Mouse (Mus musculus): ENCODE measurements at regions not wholly inside any gene's neighbourhood (a gene's known extent, or its start where the extent isn't known, plus 50 kb on each side); places are given as distances from the start of the nearest gene placed in this dataset.
A peak's percentile ranks its signal among the peaks of the same experiment; 100 is the strongest.
"Not testable (repeated sequence)": the region's sequence is repeated elsewhere in the genome, so short reads cannot be mapped to it uniquely, and the experiment has no call there.

DNA sequence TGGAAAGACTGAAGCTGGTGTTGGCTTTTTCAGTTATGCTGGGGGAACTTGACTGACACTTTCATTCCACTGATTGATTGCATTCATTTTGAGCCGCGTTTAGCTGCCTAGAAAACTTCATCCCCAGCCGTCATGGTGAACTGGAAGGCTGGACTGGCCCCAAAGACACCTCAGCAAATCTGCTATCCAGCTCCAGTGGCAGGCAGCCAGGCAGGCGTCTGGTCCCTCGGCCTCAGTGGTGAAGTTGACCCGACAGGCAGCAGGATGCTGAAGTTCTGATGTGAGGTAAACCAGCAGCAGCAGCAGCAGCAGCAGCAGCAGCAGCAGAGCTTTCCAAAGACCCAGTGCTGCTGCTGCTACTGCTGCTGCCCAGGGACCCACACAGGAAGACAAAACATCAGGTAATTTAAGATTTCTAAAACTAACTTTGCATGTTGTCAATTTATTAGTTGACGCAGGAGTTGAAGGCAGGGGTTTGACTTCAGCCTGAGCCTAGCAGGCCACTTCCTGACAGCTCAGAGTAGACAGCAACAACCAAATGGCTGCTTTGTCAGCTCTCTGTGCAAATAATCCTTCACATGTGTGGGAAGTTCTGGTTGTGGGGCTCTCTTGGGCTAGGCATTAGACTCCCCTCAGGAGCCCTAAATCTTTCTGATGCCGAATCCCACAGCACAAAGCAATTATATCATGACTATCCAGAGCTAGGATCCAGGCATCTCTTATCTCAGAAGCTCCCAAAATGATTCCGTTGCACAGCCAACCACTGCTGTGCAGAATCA is 200.4 kb upstream of the Nhs start:
- DNase-seq (ENCODE audit: low read depth, low spot score) (no peak), ATAC-seq (no peak)
- TF ChIP-seq CTCF (IDR thresholded peaks at IDR 0.05): no peak
- POLR2A ChIA-PET: no interaction called here
- H3K27me3 ChIP-seq: peaks cover 7% of the 10 kb centered on the region
- CTCF ChIA-PET: no interaction called here
- in situ Hi-C loops (cut with MboI; ENCODE audit: low pct_unique_long_range_greater_than_20kb): no loop called here

DNA sequence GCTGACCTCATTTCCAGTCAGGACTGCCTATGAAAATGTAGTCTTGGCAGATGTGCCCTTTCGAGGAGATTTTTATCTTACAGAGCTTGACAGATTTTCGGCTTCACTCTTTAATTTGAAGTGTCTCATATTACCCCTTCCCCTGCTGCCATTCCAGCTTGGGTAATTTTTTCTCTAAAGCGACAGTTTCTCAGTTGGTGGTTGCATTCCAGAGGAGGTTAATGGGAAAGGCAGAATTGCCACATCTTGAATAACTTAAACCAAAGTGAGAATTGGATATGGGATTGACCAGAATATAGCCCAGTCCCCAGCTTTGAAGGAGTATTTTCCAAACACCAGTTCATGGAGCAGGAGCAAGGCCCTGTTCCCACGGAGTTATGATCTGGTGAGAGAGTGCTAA is 188.8 kb upstream of the Nhs start:
- POLR2A ChIA-PET: no interaction called here

DNA sequence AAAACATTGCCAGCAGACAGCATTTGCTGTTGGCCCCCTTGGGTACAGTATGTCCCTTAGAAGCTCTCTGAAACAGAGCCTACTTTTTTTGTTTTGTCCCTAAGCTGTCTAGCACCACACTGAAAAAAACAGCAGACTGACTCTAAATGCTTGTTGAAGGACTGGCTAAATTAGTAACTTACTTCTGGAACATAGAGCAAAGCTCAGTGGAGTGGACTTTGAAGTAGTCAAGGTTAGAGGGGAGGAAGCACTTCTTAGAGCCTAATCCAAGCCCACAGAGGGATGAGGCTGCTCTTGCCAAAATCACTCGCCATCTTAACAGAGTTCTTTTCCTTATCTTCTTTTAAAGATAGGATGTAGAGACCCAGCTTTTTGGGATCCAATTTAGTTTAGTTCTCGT is 188.4 kb upstream of the Nhs start:
- no peak for TF ChIP-seq CTCF (IDR thresholded peaks at IDR 0.05)
- DNase-seq (ENCODE audit: low read depth, low spot score): no peak

More for the DNA sequence above, 188.8 kb upstream of the Nhs start:
- TF ChIP-seq CTCF (IDR thresholded peaks at IDR 0.05): no peak
- CTCF ChIA-PET: no interaction called here
- peaks cover 2% of the 10 kb centered on the region for H3K27me3 ChIP-seq
- ATAC-seq (peak; percentile 14), DNase-seq (ENCODE audit: low read depth, low spot score) (no peak)
- in situ Hi-C loops (cut with MboI; ENCODE audit: low pct_unique_long_range_greater_than_20kb): no loop called here

DNA sequence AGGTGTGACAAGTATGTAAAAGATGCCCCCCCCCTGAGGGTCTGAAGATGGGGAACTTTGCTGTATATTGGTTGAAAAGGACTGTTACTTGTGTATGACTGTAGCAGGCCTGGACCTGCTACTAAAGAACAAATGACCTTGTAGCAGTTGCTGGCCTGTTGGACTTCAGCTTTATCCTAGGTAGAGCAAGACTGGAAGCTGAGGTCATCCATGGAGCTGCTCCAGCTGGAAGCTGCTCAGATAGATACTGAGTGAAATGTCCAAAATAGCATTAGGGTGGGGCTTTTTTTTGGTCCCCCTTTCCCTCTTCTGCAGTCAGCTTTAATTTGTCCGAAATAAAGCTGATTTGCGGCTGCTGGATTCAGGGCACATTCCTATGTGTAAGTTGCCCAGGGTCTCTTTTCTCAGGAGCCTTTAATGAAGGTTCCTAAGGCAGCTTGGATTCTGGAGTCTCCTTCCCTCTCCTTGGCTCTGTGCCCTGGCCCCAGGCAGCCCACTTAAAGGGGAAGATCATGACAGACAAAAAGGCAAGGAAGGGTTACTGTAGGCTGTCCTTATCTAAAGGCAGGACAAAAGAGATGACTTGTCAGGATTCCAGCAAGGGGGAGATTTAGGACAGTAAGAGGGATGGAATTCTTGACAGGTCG is 186.1 kb upstream of the Nhs start:
- POLR2A ChIA-PET: no interaction called here
- peaks cover 2% of the 10 kb centered on the region for H3K27me3 ChIP-seq
- TF ChIP-seq CTCF (IDR thresholded peaks at IDR 0.05): no peak
- no peak for ATAC-seq
- in situ Hi-C loops (cut with MboI; ENCODE audit: low pct_unique_long_range_greater_than_20kb): no loop called here
- DNase-seq (ENCODE audit: low read depth, low spot score): no peak
- CTCF ChIA-PET: no interaction called here

More for the DNA sequence above, 188.4 kb upstream of the Nhs start:
- ATAC-seq: no peak
- peaks cover 2% of the 10 kb centered on the region for H3K27me3 ChIP-seq
- CTCF ChIA-PET: no interaction called here
- POLR2A ChIA-PET: no interaction called here
- in situ Hi-C loops (cut with MboI; ENCODE audit: low pct_unique_long_range_greater_than_20kb): no loop called here

DNA sequence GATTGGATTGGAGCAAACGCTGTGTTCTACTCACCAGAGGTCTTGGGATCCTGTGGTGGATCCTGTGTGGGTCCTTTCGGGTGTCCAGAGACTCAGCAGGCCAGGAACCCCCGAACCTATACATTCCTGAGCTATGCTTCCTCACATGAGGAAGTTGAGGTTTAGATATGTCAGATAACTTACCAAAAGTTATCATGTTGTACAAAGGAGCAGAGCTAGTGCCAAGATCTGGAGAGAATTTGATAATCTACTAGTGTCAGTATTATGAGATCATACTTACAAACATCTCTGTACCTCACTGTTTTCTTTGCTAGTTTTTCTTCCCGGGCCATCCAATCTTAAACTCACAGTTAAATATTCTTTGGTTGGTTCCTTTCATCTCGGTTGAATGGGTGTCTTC is 172.6 kb upstream of the Nhs start:
- TF ChIP-seq CTCF (IDR thresholded peaks at IDR 0.05): no peak
- no peak for ATAC-seq
- CTCF ChIA-PET: no interaction called here
- POLR2A ChIA-PET: no interaction called here
- no peak for DNase-seq (ENCODE audit: low read depth, low spot score)
- in situ Hi-C loops (cut with MboI; ENCODE audit: low pct_unique_long_range_greater_than_20kb): no loop called here
- peaks cover 7% of the 10 kb centered on the region for H3K27me3 ChIP-seq

DNA sequence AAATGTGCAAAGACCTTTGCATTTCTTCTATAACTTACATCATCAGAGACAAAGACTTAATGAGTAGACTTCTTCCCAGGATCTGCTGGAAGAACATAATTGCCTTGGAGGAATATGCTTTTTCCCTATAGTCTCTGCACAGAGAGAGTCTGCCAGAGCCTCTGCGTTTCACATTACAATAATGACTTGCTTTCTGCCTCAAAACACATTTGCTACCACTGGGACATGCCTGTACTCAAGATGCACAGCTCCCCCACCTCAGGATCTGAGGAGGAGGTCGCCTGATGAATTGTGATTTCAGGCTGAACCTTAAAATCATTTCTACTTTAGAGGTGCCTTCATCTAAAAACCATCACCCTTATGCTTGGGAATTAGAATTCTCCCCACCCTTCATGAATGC is 148.1 kb upstream of the Nhs start:
- no peak for TF ChIP-seq CTCF (IDR thresholded peaks at IDR 0.05)
- H3K27me3 ChIP-seq: no peaks in the 10 kb centered on the region
- ChIA-PET POLR2A (no interaction called here), CTCF (no interaction called here)
- in situ Hi-C loops (cut with MboI; ENCODE audit: low pct_unique_long_range_greater_than_20kb): no loop called here
- DNase-seq (ENCODE audit: low read depth, low spot score) (no peak), ATAC-seq (no peak)

DNA sequence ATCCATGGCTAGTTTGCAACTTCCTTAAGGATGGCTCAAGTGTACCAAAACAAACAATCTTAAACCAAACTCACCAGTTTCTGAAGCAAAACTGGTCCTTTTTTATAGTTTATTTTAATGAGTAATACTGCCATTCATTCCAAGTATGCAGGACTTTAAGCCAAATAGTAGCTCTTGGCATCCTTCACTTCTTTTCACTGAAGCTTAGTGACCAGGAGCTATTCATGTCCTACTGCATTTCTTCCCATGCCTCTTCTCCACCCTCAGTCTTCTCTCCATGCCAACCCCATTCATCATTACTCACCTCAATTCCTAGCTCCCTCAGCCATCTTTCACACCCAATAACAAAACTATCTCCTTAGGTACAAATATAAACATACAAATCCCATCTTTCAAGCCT is 144.6 kb upstream of the Nhs start:
- ATAC-seq: peak; percentile 62
- DNase-seq (ENCODE audit: low read depth, low spot score): no peak
- TF ChIP-seq CTCF (IDR thresholded peaks at IDR 0.05): no peak
- in situ Hi-C loops (cut with MboI; ENCODE audit: low pct_unique_long_range_greater_than_20kb): no loop called here
- H3K27me3 ChIP-seq: no peaks in the 10 kb centered on the region
- POLR2A ChIA-PET: no interaction called here
- CTCF ChIA-PET: interaction anchor here (1.4 kb wide), 1 partner anchor 10 kb away, joined by 5 read pairs; no protein-coding TSS in a partner anchor

DNA sequence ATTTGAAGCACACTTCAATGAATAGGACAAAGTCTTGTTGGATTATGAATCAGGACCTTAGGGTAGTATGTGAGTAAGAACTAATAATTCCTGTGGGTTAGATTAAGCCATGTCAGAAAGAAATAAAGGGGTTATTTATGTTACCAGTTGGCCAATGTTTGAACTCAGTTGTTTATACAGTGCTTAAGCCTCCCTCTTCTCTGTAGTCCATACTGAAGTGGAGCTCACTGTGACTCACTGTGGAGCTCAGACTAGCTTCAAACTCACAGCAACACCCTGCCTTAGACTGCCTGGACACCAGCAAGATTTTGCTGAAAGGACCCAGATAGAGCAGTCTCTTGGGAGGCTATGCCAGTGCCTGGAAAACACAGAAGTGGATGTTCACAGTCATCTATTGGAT is 143.3 kb upstream of the Nhs start:
- in situ Hi-C loops (cut with MboI; ENCODE audit: low pct_unique_long_range_greater_than_20kb): no loop called here
- peak; percentile 51 for ATAC-seq
- H3K27me3 ChIP-seq: peaks cover 6% of the 10 kb centered on the region
- CTCF ChIA-PET: no interaction called here
- POLR2A ChIA-PET: no interaction called here
- DNase-seq (ENCODE audit: low read depth, low spot score): no peak
- no peak for TF ChIP-seq CTCF (IDR thresholded peaks at IDR 0.05)

DNA sequence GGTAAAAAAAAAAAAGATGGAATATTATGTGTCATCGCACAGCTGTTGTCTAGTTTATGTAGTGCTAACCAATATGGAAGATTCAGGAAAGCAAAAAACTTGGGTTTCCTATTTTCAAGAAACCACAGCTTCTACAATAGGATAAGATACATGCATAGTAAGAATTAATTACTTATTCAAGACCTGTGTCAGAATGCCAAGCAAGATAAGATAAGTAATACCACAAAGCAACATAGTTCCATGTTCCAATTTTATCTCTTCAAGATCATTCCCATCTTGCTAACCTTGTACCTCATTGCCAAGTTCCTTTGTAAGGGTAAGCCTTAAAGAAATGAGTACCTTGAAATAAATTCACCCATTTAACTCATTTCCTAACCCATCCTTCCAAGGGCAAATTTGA is 131.7 kb upstream of the Nhs start:
- ChIA-PET POLR2A (interaction anchor here (1.2 kb wide), 1 partner anchor 10 kb away, joined by 3 read pairs; no protein-coding TSS in a partner anchor), CTCF (no interaction called here)
- peaks cover 9% of the 10 kb centered on the region for H3K27me3 ChIP-seq
- no peak for ATAC-seq
- TF ChIP-seq CTCF (IDR thresholded peaks at IDR 0.05): no peak
- no peak for DNase-seq (ENCODE audit: low read depth, low spot score)
- in situ Hi-C loops (cut with MboI; ENCODE audit: low pct_unique_long_range_greater_than_20kb): loop anchor here (10.0 kb wide), 1 partner anchor 144 kb away; no protein-coding TSS in a partner anchor

DNA sequence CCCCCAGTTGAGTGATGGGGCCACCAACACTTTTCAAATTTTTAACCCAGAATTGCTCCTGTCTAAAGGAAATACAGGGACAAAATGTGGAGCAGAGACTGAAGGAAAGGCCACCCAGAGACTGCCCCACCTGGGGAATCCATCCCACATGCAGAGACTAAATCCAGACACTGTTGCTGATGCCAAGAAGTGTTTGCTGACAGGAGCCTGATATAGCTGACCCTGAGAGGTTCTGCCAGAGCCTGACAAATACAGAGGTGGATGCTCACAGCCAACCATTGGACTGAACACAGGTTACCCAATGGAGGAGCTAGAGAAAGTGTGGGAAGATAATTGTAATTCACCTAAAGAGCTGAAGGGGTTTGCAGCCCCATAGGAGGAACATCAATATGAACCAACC is 126.6 kb upstream of the Nhs start:
- POLR2A ChIA-PET; DNase-seq (ENCODE audit: low read depth, low spot score); CTCF ChIA-PET; in situ Hi-C loops (cut with MboI; ENCODE audit: low pct_unique_long_range_greater_than_20kb); ATAC-seq; H3K27me3 ChIP-seq: not testable (repeated sequence)

DNA sequence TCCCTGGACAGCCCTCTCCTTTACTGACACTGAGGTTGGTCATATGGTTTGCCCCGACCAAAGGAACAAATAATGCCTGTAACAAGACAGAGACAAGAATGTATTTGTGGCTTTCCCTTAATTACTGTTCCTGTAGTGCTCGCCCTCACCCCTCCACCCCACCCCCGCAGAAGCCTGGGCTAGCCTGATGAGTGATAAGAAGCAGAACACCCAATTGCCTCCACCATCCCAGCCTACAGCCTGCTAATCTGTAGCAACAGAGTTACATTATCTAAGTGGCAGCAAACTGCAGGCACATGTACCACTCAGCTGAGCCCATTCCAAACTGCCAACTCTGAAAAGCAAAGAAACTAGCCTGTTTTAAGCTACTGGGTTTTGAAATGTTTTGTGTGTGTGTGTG is 124.7 kb upstream of the Nhs start:
- ChIA-PET CTCF (interaction anchor here (1.2 kb wide), 1 partner anchor 13 kb away, joined by 4 read pairs; no protein-coding TSS in a partner anchor), POLR2A (no interaction called here)
- DNase-seq (ENCODE audit: low read depth, low spot score) (no peak), ATAC-seq (no peak)
- TF ChIP-seq CTCF (IDR thresholded peaks at IDR 0.05): no peak
- in situ Hi-C loops (cut with MboI; ENCODE audit: low pct_unique_long_range_greater_than_20kb): loop anchor here (5.0 kb wide), 1 partner anchor 168 kb away; no protein-coding TSS in a partner anchor
- peaks cover 6% of the 10 kb centered on the region for H3K27me3 ChIP-seq
